Mouse (Mus musculus) lung, postnatal 4 days (tissue): ENCODE results near the gene Ccpg1os.

Source experiments
- DNase-seq, 2 experiments: peaks; one replicate each; pipeline ENCODE4 v3.0.0; 2021

The Ccpg1os gene

DNA sequence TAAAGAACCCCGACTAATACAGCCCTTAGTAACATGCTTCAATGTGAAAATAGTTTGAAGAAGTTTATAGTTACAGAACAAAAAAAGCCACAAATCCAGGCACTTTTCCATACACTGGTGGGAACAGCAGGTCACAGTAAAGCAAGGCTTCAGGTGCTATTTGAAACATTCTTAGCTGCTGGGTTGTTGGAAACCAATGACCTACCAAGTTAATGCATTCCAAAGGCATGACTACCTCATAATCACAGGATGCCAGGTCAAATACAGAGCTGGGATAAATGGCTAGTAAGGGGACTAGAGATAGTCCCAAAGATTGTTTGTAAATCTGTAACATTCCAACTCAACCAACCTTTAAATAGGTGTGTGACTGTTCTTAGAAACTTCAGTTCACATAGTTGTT, 9.9 kb downstream of the Ccpg1os start:
- DNase-seq = no peak

DNA sequence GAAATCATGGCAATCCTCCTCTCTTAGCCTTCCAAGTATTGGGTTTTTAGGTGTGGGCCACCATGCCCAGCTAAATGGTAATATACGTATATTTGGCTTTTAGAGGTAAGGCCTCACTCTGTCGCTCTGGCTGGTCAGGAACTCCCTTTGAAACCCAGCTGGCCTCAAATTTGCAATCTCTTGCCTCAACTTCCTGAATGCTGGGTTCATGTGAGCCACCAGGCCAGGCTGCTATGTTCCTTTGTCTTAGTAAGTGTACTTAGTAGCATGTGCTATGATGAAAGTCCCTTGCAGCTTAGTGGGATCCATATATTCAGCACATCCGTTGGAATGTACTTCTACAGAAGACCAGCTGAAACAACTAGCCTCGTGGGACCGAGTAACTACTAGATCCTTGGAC, 10.4 kb downstream of the Ccpg1os start:
- no peak for DNase-seq

- DNase-seq = no peak
Observed at GRCm38 (mm10) chr9:72972984-72973383, 12.2 kb downstream of the Ccpg1os start.

DNA sequence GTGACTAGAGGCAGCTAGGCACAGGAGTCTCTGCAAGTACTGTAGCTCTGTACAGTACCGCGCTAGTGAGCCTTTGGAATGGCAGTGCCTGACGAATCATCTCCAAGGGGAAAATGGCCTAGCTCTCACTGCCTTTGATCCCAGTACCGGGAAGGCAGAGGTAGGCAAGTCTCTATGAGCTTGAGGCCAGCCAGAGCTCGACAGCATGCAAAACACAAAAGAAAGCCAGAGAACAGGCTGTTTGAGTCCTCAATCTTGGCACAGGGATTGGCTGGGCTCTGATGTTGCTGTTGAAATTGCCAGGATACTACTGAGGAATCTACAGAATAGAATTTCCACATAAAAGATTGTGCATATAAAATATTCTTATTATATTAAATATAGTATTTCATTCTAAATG, 12.7 kb downstream of the Ccpg1os start:
- no peak for DNase-seq

- peak; percentile 26 to 44 for DNase-seq
Observed at GRCm38 (mm10) chr9:72969874-72970273, 15.3 kb downstream of the Ccpg1os start.

DNA sequence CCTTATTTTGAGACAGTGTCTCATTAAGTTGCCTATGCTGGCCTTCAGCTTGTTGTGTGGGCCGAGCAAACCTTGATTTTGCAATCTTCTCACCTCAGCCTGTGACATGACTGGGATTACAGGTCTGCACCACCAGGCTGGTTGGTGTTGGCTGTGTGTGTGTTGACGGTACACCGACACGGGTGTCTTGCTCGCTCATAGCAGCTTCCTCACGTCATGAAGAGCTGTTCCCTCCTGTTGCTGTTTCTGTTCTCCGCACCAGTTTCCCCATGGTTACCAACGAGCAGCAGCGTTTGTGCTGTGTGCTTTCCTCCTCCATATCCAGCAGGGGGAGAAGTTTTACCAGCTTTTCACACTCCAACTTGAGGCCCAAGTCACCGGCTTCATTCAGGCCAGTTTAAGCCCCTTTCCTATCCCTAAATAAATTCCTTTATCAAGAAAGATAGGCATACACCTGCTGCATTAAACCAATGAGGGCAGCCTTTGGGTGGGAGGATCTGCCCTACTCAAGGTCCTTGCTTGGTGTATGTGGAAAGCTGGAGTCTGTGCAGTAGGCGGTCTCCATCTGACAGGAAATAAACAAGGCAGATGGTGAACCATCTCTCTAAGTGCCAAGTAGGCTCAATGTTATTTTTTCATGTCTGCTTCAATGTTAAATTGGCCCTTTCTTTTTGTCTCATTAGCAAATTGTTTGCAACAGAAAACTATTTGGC, 16.7 kb downstream of the Ccpg1os start:
- peak; percentile 60 to 71 for DNase-seq

DNA sequence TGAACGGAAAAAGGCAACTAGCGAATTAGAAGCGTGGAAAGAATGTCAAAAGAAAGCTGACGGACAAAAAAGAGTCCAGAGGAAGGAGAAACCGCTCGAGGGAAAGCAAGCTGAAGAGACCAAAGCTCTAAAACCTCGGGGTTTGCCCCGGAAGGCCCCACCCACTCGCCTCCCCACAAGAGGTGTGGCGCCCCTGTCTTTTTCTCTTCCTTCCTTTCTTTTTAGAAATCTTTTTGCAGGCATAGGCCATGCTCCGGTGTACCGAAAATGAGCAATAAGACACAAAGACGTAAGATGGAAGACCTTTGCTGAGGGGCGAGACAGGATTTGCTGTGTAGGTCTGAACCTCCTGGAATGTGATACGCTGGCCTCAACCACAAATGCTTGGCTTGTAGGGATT, 23.2 kb downstream of the Ccpg1os start:
- peak in 1 of 2 experiments; percentile 28 for DNase-seq

GRCm38 (mm10) chr9:72961346-72961745, 23.8 kb downstream of the Ccpg1os start:
- DNase-seq = no peak

- peak; percentile 88 to 91 for DNase-seq
Observed at GRCm38 (mm10) chr9:72958521-72959450, 26.4 kb downstream of the Ccpg1os start, which contains the start of the genes Dyx1c1 and Gm44503. Dyx1c1 (plus strand) TSS chr9:72958785. Gm44503 (plus strand) TSS chr9:72958852.

- DNase-seq = peak; percentile 39 to 70
Observed at GRCm38 (mm10) chr9:72955546-72955945, 29.6 kb downstream of the Ccpg1os start.

DNA sequence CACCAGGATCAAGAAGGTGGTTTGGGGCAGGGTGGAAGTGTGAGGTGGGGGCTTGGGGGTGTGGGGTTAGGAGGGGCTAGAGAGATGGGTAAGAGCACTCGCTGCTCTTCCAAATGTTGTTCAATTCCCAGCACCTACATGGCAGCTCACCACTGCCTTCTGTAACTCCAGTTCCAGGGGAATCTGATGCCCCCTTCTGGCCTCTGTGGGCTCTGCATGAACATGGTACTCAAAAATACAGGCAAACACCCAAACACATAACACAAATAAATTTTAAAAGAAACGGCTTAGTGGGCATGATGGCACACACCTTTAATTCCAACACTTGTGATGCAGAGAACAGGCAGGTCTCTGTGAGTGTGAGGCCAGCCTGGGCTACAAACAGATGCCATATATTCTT, 30.4 kb downstream of the Ccpg1os start:
- DNase-seq = peak in 1 of 2 experiments; percentile 39

GRCm38 (mm10) chr9:72949572-72949971, 35.6 kb downstream of the Ccpg1os start:
- DNase-seq = no peak

DNA sequence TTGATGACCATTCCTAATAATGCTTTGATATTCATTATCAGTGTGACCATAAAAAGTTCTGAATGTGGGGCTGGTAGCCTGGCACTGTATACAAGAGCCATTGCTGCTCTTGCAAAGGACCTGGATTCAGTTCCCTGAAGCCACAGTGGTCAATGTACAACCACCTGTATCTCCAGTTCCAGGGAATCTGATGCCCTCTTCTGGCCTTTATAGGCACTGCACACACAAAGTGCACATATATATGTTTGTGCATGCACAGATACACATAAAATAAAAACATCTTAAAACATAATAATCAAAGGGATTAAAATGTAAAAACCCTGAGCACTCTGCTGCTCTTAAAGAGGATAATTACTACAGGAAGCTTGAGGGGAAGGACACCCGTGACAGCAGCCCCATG, 38.2 kb downstream of the Ccpg1os start:
- no peak for DNase-seq

- no peak for DNase-seq
Observed at GRCm38 (mm10) chr9:72944286-72944685, 40.9 kb downstream of the Ccpg1os start.

GRCm38 (mm10) chr9:72943424-72943823, 41.8 kb downstream of the Ccpg1os start:
- no peak for DNase-seq

DNA sequence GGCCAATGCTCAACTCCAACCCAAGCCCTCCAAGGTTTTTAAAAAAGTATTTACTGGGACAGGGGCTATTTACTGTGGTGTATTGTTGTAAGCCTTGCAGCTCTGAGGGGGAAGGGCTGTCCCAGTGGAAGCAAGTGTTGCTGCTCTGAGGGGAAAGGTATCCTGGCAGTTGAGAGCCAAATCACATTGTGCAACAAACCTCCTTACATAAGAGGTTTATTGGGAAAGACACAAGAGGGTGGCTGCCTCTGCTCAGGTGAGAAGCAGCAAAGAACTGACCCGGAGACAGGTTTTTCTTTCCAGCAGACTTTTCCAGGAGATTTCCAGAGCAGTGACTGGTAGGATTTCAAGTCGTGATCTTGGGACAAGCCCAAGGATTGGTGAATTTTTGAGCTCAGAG, 48.9 kb downstream of the Ccpg1os start:
- peak; percentile 30 to 33 for DNase-seq

DNA sequence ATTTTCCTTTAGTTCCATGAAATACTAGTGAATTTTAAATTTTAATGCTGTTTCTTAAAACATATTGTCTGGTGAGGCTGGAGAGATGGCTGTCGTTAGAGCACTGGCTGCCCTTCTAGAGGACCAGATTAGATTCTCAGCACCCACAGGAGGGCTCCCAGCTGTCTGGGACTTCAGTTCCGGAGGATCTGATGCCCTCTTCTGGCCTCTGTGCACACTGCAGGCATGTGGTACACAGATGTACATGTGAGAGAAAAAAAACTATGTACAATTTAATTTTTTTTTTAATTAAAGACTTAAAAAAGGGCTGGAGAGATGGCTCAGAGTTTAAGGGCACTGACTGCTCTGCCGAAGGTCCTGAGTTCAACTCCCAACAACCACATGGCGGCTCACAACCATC, 49.9 kb downstream of the Ccpg1os start:
- DNase-seq = no peak

DNA sequence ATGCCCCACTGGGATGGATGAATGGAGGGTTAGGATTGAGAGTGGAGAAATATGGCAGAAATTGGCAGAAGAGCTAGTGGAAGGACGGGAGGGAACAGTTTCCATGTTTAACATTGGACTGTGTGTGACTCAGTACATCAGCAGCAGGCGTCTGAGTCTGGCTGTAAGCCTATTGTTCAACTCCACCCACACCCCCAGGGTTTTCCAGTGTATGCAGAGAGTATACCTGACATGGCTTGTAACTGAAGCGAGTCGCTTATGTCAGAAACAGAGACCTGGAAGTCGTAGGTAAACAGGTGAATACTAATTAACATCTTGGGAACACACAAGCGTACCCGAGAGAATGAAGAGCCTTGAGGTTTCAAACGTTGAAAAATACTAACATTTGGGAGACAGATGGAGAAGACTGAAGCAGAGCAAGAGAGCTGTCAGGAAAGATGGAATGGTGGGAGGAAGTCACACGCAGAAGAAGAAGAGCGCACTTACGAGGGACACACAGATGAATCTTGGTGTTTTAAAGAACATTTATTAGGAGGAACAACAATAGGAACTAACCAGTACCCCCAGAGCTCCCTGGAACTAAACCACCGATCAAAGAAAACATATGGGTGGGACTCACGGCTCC, 53.9 kb downstream of the Ccpg1os start:
- DNase-seq = no peak
